Mouse (Mus musculus) myocyte (in vitro differentiated cells): ENCODE results near the gene Egf.

ENCODE experiments used
- E2F4 ChIP-seq: IDR thresholded peaks from one replicate; pipeline ENCODE4 v1.6.1; 2011; ENCODE audit warnings: mild to moderate bottlenecking, control low read depth, moderate library complexity; ENCODE audit not compliant: insufficient read depth
- MAX ChIP-seq: IDR thresholded peaks from one replicate; pipeline ENCODE4 v1.6.1; 2011; ENCODE audit warnings: low read depth, mild to moderate bottlenecking, control low read depth
- POLR2A ChIP-seq: IDR thresholded peaks from one replicate; pipeline ENCODE4 v1.6.1; 2011; ENCODE audit warnings: low read depth, mild to moderate bottlenecking, control low read depth, moderate library complexity; ENCODE audit not compliant: insufficient read length
- REST ChIP-seq: IDR thresholded peaks from one replicate; pipeline ENCODE4 v1.6.1; 2011; ENCODE audit warnings: mild to moderate bottlenecking, control low read depth, moderate library complexity; ENCODE audit not compliant: insufficient read depth, insufficient read length

GRCm38 (mm10) chr3:129695943-129696342 is 59.2 kb downstream of the Egf start:
- no peak for TF ChIP-seq MAX
- TF ChIP-seq E2F4, result no peak
- no peak for TF ChIP-seq POLR2A
- TF ChIP-seq REST, result no peak
